Mouse (Mus musculus): ENCODE measurements around the gene Mcf2l.
A peak's percentile ranks its signal among the peaks of the same experiment; 100 is the strongest.

Gene Mcf2l

GRCm38 (mm10) chr8:12951051-12951630, 77.5 kb downstream of the Mcf2l start:
- DNase-seq (ENCODE audit: low spot score): no peak

GRCm38 (mm10) chr8:12952699-12953098, 79.1 kb downstream of the Mcf2l start:
- no peak for DNase-seq (ENCODE audit: low spot score)

GRCm38 (mm10) chr8:12955362-12955879, 81.8 kb downstream of the Mcf2l start:
- DNase-seq (ENCODE audit: low spot score): no peak

- DNase-seq (ENCODE audit: low spot score): no peak
Observed at GRCm38 (mm10) chr8:12955880-12956279, 82.3 kb downstream of the Mcf2l start.

- DNase-seq (ENCODE audit: low spot score): no peak
Observed at GRCm38 (mm10) chr8:12956941-12957340, 83.3 kb downstream of the Mcf2l start.

GRCm38 (mm10) chr8:12957419-12957818, 83.8 kb downstream of the Mcf2l start:
- no peak for DNase-seq (ENCODE audit: low spot score)

GRCm38 (mm10) chr8:12960609-12961008, 87.0 kb downstream of the Mcf2l start:
- DNase-seq (ENCODE audit: low spot score): no peak

- DNase-seq (ENCODE audit: low spot score): no peak
Observed at GRCm38 (mm10) chr8:12961211-12961610, 87.6 kb downstream of the Mcf2l start.

GRCm38 (mm10) chr8:12961821-12962534, 88.4 kb downstream of the Mcf2l start:
- DNase-seq (ENCODE audit: low spot score): no peak

GRCm38 (mm10) chr8:12962541-12963380, 89.2 kb downstream of the Mcf2l start:
- no peak for DNase-seq (ENCODE audit: low spot score)

GRCm38 (mm10) chr8:12976290-12976689, 102.7 kb downstream of the Mcf2l start:
- DNase-seq (ENCODE audit: low spot score): no peak

GRCm38 (mm10) chr8:12976723-12977122, 103.1 kb downstream of the Mcf2l start:
- DNase-seq (ENCODE audit: low spot score): no peak

GRCm38 (mm10) chr8:12977325-12977724, 103.7 kb downstream of the Mcf2l start:
- DNase-seq (ENCODE audit: low spot score): no peak

GRCm38 (mm10) chr8:12978308-12978707, 104.7 kb downstream of the Mcf2l start:
- DNase-seq (ENCODE audit: low spot score): no peak

- peak; percentile 32 for DNase-seq (ENCODE audit: low spot score)
Observed at GRCm38 (mm10) chr8:12978726-12979125, 105.1 kb downstream of the Mcf2l start.

GRCm38 (mm10) chr8:12983681-12984467, 110.3 kb downstream of the Mcf2l start:
- no peak for DNase-seq (ENCODE audit: low spot score)

GRCm38 (mm10) chr8:12984601-12985243, 111.1 kb downstream of the Mcf2l start:
- no peak for DNase-seq (ENCODE audit: low spot score)

GRCm38 (mm10) chr8:12985259-12985658, 111.7 kb downstream of the Mcf2l start:
- DNase-seq (ENCODE audit: low spot score): no peak

- DNase-seq (ENCODE audit: low spot score): no peak
Observed at GRCm38 (mm10) chr8:12987571-12987970, 114.0 kb downstream of the Mcf2l start.

- DNase-seq (ENCODE audit: low spot score): no peak
Observed at GRCm38 (mm10) chr8:12988722-12989430, 115.3 kb downstream of the Mcf2l start.

GRCm38 (mm10) chr8:12991411-12991810, 117.8 kb downstream of the Mcf2l start:
- DNase-seq (ENCODE audit: low spot score): no peak

Data from T-cell, adult 2 months (primary cell).